Mouse (Mus musculus) gastrocnemius, postnatal 25 days (tissue): Measurements from ENCODE around the gene Gm7073. TPM values are rescaled to one million over a fixed set of nuclear protein-coding genes. Genes with fewer than 3 reads are reported as not detected.

ENCODE experiments used
- microRNA-seq, 2 experiments: library from miRNA; unstranded; fragments of <30 nt; microRNA quantifications; one replicate each; pipeline ENCODE4 v1.2.0; 2021; ENCODE audit warnings: borderline replicate concordance in 2 of 2
- total RNA-seq, 2 experiments: library from RNA; stranded (reverse); gene quantifications; 1 replicate in 1 of 2; 2 replicates in 1 of 2; pipeline ENCODE4 v1.2.3; 2021

Gene Gm7073
- total RNA-seq, 2 experiments from 2014 or later, result not detected

Small RNA genes within 50 kb of the gene (microRNA-seq; reads per million reads assigned to microRNA genes)
- 20.6 to 29.1 reads per million in 2 experiments for gene Mir505

Other genes starting within 250 kb of the Gm7073 start
- 1 to 10 TPM; 3.0 to 3.1 TPM for gene Atp11c, start 53.4 kb upstream of the Gm7073 start, total RNA-seq